Mouse (Mus musculus): ENCODE data around the gene Txnrd1.

Txnrd1 gene

GRCm38 (mm10) chr10:82863106-82863680 is 29.4 kb downstream of the Txnrd1 start:
- DNase-seq (ENCODE audit: low read depth in 1 of 2, low spot score in 2 of 2): no peak

DNA sequence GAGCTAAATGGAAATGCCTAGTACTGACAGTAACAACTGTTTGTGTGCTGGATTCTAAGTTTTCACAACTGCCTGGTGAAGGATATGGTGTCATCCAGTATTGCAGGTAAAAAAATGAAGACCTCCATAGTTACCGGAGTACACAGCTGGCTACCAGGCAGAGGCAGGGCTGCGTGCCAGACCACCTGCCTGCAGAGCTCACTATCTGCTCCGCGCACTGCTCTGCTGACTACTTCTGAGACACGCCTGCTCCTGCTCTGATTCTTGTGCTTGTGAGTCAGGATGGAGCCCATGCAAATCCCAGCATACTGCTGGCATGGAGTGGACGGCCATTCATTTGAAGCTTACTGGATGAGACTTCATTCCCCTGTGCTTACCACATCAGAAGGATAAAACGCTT is 30.1 kb downstream of the Txnrd1 start:
- DNase-seq (ENCODE audit: low read depth in 1 of 2, low spot score in 2 of 2): no peak

GRCm38 (mm10) chr10:82866356-82866755 is 32.6 kb downstream of the Txnrd1 start, which contains the start of gene Eid3:
Eid3 (plus strand) TSS chr10:82866626.
- DNase-seq (ENCODE audit: low read depth in 1 of 2, low spot score in 2 of 2): no peak

- DNase-seq (ENCODE audit: low read depth in 1 of 2, low spot score in 2 of 2): no peak
Measured at GRCm38 (mm10) chr10:82866832-82867231, 33.1 kb downstream of the Txnrd1 start.

- no peak for DNase-seq (ENCODE audit: low read depth in 1 of 2, low spot score in 2 of 2)
Measured at GRCm38 (mm10) chr10:82868418-82869086, 34.8 kb downstream of the Txnrd1 start.

DNA sequence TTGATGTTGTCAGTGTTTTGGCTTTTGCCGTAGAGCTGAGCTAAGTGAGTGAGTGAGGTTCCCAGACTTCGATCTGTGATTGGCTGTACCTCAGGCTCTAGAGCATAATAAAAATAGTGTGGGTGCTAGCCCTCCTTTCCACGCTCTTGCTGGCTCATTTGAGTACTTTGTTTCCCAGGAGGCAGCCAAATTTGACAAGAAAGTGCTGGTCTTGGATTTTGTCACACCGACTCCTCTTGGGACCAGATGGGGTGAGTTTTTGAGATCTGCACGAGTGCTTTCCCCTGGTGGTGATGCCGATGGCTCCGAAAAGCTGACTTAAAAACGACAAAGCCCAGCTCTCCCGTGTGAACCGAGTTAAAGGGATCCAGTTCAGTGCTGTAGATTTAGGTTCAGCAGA is 41.7 kb downstream of the Txnrd1 start:
- DNase-seq (ENCODE audit: low read depth in 1 of 2, low spot score in 2 of 2): no peak

DNA sequence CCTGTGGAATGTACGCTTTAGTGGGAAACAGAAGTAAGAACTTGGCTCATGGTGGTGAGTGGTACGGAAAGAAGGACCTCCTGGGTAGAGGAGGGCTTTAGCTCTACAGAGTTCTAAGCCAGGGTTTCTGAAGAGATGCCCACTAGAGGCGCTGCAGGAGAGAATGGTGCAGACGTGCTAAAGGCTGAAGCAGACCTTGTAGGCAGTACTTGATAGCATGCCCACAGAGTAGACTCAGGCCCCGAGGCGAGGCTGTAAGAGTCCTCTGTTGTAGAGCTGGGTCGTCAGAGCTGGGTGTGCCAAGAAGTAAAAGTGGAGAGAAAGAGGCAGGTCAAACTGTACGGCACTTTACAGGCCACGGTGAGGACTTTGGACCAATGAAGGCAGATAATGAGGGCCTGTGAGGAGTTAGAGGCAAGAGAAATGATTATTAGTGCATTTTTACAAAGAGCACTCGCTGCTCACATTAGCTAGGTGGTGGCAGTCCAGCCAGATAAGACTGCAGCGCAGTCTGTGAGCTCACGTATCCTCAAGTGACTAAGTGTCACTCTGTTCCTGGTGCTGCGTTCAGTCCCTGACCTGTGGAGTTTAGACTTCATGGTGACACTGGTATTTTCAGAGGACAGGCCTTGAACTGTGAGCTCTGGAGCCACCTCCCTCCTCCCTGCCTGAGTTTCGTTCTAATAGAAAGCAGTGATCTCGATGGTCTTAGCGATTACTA is 42.5 kb downstream of the Txnrd1 start:
- DNase-seq (ENCODE audit: low read depth in 1 of 2, low spot score in 2 of 2): no peak

DNA sequence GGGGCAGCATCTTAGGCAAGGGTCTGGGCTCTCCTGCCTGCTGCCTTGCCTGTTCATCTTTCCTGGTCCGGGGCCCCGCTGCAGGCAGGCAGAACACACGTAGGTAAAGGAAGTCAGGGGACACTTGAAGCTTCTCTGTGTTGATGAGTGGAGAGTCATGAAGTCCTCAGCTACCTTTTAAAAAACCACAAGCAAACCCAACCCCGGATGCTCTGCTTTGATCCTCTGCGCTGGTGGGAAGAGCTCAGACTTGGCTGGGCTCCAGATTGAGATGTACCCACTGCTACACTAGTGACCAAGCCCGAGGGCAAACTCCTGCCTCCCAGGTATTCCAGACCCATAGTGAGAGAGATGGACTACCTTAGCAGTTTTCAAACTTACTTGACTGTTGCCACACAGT is 53.6 kb downstream of the Txnrd1 start:
- no peak for DNase-seq (ENCODE audit: low read depth in 1 of 2, low spot score in 2 of 2)

- no peak for DNase-seq (ENCODE audit: low read depth in 1 of 2, low spot score in 2 of 2)
Measured at GRCm38 (mm10) chr10:82888576-82888975, 54.8 kb downstream of the Txnrd1 start.

GRCm38 (mm10) chr10:82889447-82889973 is 55.8 kb downstream of the Txnrd1 start:
- no peak for DNase-seq (ENCODE audit: low read depth in 1 of 2, low spot score in 2 of 2)

DNA sequence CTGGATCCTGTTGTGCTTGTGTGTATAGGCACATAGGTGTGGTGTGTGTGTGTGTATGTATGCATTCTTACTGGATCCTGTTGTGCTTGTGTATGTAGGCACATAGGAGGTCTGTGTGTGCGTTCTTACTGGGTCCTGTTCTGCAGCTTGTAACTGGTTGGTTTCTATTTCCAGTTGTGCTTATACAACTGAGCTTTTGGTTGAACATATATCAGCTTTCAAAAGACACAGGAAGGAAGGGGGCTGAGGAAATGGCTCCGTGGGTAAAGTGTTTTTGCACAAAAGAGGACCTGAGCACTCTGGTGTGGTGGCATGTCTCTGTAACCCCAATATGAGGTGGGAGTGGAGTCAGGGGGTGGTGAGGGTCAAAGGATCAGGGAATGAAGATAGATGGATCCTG is 57.2 kb downstream of the Txnrd1 start:
- DNase-seq (ENCODE audit: low read depth in 1 of 2, low spot score in 2 of 2): no peak

DNA sequence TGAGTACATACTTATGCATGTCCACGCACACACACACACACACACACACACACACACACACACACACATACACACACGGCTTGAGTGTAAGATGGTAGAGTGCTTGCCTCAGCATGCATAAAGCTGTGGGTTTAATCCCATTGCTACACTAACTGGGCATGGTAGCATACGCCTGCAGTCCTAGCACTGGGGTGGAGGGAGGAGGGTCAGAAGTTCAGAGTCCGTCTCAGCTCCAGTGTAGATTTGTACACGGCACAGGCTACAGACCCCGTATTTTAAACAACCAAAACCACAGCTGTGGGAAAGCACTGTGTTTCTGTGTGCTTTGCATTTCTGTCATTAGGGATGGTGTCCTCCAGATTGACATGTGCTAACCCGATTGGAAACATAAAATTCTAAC is 57.7 kb downstream of the Txnrd1 start:
- no peak for DNase-seq (ENCODE audit: low read depth in 1 of 2, low spot score in 2 of 2)

DNA sequence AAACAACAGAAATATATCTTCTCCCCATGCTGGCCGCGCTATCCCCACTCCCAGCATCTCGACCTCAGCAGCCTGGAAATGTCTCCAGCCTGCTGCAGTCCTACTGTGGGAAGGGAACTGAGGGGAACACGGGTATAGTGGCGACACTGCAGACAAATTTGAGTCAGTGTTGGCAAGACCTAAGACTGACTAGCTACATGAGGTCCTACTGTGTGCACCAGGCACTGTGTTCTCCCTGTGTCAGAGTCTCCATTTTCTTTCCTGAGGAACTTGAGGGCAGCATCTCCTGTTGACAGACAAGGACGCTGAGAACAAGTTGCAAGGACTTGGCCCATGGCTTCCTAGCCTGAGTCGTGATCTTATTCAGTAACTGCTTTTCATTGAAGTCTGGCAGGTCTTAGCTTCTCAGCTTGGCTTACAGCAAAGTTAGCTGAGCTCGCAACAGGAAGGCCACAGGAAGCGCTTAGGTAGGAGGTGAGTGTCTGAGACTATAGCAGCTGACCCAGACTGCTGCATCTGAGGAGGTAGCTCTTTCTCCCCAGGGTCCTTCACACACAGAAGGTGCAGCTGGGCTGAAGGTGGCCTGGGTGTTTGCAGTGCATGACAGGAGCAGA is 58.8 kb downstream of the Txnrd1 start:
- no peak for DNase-seq (ENCODE audit: low read depth in 1 of 2, low spot score in 2 of 2)

GRCm38 (mm10) chr10:82893872-82894650 is 60.3 kb downstream of the Txnrd1 start:
- no peak for DNase-seq (ENCODE audit: low read depth in 1 of 2, low spot score in 2 of 2)

GRCm38 (mm10) chr10:82897936-82898335 is 64.2 kb downstream of the Txnrd1 start:
- DNase-seq (ENCODE audit: low read depth in 1 of 2, low spot score in 2 of 2): no peak

GRCm38 (mm10) chr10:82898893-82899292 is 65.1 kb downstream of the Txnrd1 start:
- DNase-seq (ENCODE audit: low read depth in 1 of 2, low spot score in 2 of 2): no peak

DNA sequence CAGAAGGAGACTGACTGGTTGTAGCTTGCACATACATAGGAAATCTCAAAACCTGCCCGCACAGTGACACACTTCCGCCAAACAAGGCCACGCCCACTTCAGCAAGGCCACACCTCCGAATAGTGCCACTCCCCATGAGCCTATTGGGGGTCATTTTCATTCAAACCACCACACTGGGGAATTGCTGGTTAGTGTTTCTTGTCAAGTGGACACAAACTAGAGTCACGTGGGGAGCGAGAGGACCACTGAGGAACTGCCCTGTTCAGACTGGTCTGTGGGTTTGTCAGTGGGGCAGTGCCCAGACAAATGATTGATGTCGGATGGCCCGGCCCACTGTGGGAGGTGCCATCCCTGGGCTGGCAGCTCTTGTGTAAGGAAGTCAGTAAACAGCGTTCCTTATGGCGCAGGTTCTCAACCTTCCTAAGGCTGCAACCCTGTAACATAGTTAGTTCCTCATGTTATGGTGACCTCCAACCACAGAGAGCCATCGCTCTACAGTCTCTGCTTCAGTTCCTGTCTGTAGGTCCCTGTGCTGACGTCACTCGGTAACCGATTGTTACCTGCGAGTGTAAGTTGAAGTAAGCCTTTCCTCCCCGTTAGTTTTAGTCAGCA is 66.2 kb downstream of the Txnrd1 start:
- DNase-seq (ENCODE audit: low read depth in 1 of 2, low spot score in 2 of 2): peak in 1 of 2 experiments; percentile 18

DNA sequence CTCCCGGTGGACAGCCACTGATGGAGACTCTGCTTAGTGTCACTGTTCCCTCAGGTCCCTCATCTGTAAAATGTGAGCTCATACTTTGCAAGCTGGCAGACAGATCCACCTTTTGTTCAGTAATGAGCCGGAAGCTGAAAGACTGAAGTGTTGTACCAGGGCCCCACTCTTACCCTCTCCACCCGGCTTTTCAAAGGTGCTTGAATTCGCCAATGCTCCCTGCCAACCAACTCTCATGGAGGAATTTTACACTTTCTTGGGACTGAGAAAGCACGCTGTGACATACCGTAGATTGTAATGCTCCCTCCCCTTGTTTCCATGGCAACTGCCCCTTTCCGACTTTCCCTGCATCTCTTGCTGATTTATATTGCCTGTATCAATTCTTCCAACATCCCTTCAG is 66.8 kb downstream of the Txnrd1 start:
- no peak for DNase-seq (ENCODE audit: low read depth in 1 of 2, low spot score in 2 of 2)

DNA sequence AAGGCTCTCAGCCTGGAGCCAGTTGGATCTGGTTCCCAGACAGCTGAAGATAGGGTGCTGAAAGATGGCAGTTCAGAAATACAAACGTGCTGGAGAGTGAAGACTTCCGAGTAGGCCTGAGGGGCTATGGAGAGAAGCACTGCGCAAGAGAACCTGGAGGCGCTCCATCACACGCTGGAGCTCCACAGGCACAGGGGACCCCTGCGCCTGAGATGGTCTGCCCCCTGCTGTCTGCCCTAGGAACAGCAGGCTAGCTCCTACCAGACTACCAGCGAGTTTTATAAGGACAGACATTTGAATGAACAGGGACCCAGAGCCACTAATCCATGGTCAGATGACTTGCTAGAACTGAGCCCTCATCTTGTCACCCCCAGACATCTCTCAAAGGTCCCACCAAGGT is 67.7 kb downstream of the Txnrd1 start:
- peak; percentile 41 to 70 for DNase-seq (ENCODE audit: low read depth in 1 of 2, low spot score in 2 of 2)

GRCm38 (mm10) chr10:82908526-82908925 is 74.8 kb downstream of the Txnrd1 start:
- DNase-seq (ENCODE audit: low read depth in 1 of 2, low spot score in 2 of 2): no peak

Measured in monocyte, adult 2 months (primary cell).